Mouse (Mus musculus) forebrain, embryonic 11.5 days (tissue): ENCODE data around the gene Higd1b. TPM values are rescaled to one million over a fixed set of nuclear protein-coding genes. Genes with fewer than 3 reads are reported as not detected.

ENCODE experiments used
- ATAC-seq: fragments of 200-750 bp; cut with Nextera tagmentation; replicated peaks from 2 replicates; pipeline ENCODE4 v1.8.0; 2017; ENCODE audit warnings: moderate TSS enrichment; ENCODE audit not compliant: low FRiP score
- DNase-seq: peaks from one replicate; pipeline ENCODE4 v3.0.0-alpha.2; 2017; ENCODE audit warnings: low spot score
- H3K27ac ChIP-seq: fragments of 300-500 bp; sonication (generic); 2 replicates; pipeline ENCODE4 v1.5.1; 2014; ENCODE audit warnings: low read depth, low read length
- H3K27me3 ChIP-seq: fragments of 300-500 bp; sonication (generic); 2 replicates; pipeline ENCODE4 v1.6.1; 2014; ENCODE audit warnings: mild to moderate bottlenecking, low read length, mixed read lengths; ENCODE audit not compliant: control insufficient read depth, insufficient read depth
- H3K36me3 ChIP-seq: fragments of 300-500 bp; sonication (generic); 2 replicates; pipeline ENCODE4 v1.6.1; 2014; ENCODE audit warnings: mild to moderate bottlenecking, low read length, moderate library complexity, mixed read lengths; ENCODE audit not compliant: control insufficient read depth, insufficient read depth
- H3K4me1 ChIP-seq: fragments of 300-500 bp; sonication (generic); replicated peaks from 2 replicates; pipeline ENCODE4 v1.6.1; 2014; ENCODE audit warnings: low read length, mixed read lengths; ENCODE audit not compliant: control insufficient read depth, insufficient read depth
- H3K4me2 ChIP-seq: fragments of 300-500 bp; sonication (generic); 2 replicates; pipeline ENCODE4 v1.6.1; 2014; ENCODE audit warnings: low read depth, mild to moderate bottlenecking, low read length, moderate library complexity, mixed read lengths; ENCODE audit not compliant: severe bottlenecking
- H3K4me3 ChIP-seq: fragments of 300-500 bp; sonication (generic); 2 replicates; pipeline ENCODE4 v1.5.1; 2014; ENCODE audit warnings: low read depth, low read length
- H3K9ac ChIP-seq: fragments of 300-500 bp; sonication (generic); 2 replicates; pipeline ENCODE4 v1.6.1; 2014; ENCODE audit warnings: low read length
- H3K9me3 ChIP-seq: fragments of 300-500 bp; sonication (generic); 2 replicates; pipeline ENCODE4 v1.6.1; 2016; ENCODE audit warnings: low read length, mixed read lengths; ENCODE audit not compliant: control insufficient read depth
- WGBS: fragments of 180-500 bp; shearing (Covaris S2); extraction: QIAGEN DNeasy Blood & Tissue Kit; methylation state at CpG from one replicate; pipeline ENCODE4 v1.1.7; 2014; 5-methylcytosine and 5-hydroxymethylcytosine counted together
- polyA plus RNA-seq: library from polyadenylated mRNA; unstranded; fragments of >200 nt; fragmentation: Nextera tagmentation; extraction: Ambion mirVana; gene quantifications from 2 replicates; pipeline ENCODE4 v1.2.1, GENCODE M21; 2014

Higd1b gene
- polyA plus RNA-seq, 1 experiment from 2014 or later = not detected

- Histone ChIP-seq H3K4me1 (no peaks in the 10 kb centered on the region), H3K27me3 (no peaks in the 10 kb centered on the region), H3K9ac (no peak overlapping the region), H3K27ac (no peak overlapping the region), H3K36me3 (peaks cover 4% of the 10 kb centered on the region), H3K4me2 (no peak overlapping the region), H3K9me3 (no peaks in the 10 kb centered on the region), H3K4me3 (no peak overlapping the region)
- 71% methylated on average over 18 of the region's 18 CpGs for WGBS
- DNase-seq (no peak), ATAC-seq (no peak)
These were observed 2.9 kb upstream of the Higd1b start for GRCm38 (mm10) chr11:102832700-102833297.

- Histone ChIP-seq H3K4me1 (no peaks in the 10 kb centered on the region), H3K36me3 (peaks cover 12% of the 10 kb centered on the region), H3K4me2 (no peak overlapping the region), H3K27ac (no peak overlapping the region), H3K4me3 (no peak overlapping the region), H3K27me3 (no peaks in the 10 kb centered on the region), H3K9ac (no peak overlapping the region), H3K9me3 (no peaks in the 10 kb centered on the region)
- DNase-seq = no peak
- ATAC-seq = no peak
- WGBS = 90% methylated on average over 10 of the region's 10 CpGs
These were observed 1.4 kb upstream of the Higd1b start for GRCm38 (mm10) chr11:102834219-102834618.

GRCm38 (mm10) chr11:102836146-102836545 lies 497 bp downstream of the Higd1b start:
- H3K36me3 ChIP-seq = peaks cover 18% of the 10 kb centered on the region
- no peak overlapping the region for H3K27ac ChIP-seq
- no peaks in the 10 kb centered on the region for H3K9me3 ChIP-seq
- no peak overlapping the region for H3K4me3 ChIP-seq
- DNase-seq (no peak), ATAC-seq (no peak)
- H3K27me3 ChIP-seq = no peaks in the 10 kb centered on the region
- 91% methylated on average over 9 of the region's 9 CpGs for WGBS
- H3K4me2 ChIP-seq = no peak overlapping the region
- no peak overlapping the region for H3K9ac ChIP-seq
- H3K4me1 ChIP-seq = no peaks in the 10 kb centered on the region

- H3K4me3 ChIP-seq = no peak overlapping the region
- peaks cover 24% of the 10 kb centered on the region for H3K36me3 ChIP-seq
- H3K4me2 ChIP-seq = no peak overlapping the region
- WGBS = 93% methylated on average over 1 of the region's 1 CpGs
- ATAC-seq (no peak), DNase-seq (no peak)
- no peaks in the 10 kb centered on the region for H3K4me1 ChIP-seq
- H3K9me3 ChIP-seq = no peaks in the 10 kb centered on the region
- no peak overlapping the region for H3K27ac ChIP-seq
- H3K9ac ChIP-seq = no peak overlapping the region
- H3K27me3 ChIP-seq = no peaks in the 10 kb centered on the region
These were observed 1.7 kb downstream of the Higd1b start for GRCm38 (mm10) chr11:102837385-102837784.

- Histone ChIP-seq H3K4me1 (no peaks in the 10 kb centered on the region), H3K36me3 (peaks cover 24% of the 10 kb centered on the region), H3K4me3 (no peak overlapping the region), H3K27ac (no peak overlapping the region), H3K9ac (no peak overlapping the region), H3K27me3 (no peaks in the 10 kb centered on the region), H3K4me2 (no peak overlapping the region), H3K9me3 (no peaks in the 10 kb centered on the region)
- WGBS = 89% methylated on average over 2 of the region's 2 CpGs
- DNase-seq (no peak), ATAC-seq (no peak)
These were observed 2.5 kb downstream of the Higd1b start for GRCm38 (mm10) chr11:102838126-102838525.

GRCm38 (mm10) chr11:102838616-102839150 lies 3.0 kb downstream of the Higd1b start:
- H3K4me3 ChIP-seq = no peak overlapping the region
- H3K27me3 ChIP-seq = no peaks in the 10 kb centered on the region
- no peak overlapping the region for H3K9ac ChIP-seq
- H3K9me3 ChIP-seq = no peaks in the 10 kb centered on the region
- no peaks in the 10 kb centered on the region for H3K4me1 ChIP-seq
- no peak overlapping the region for H3K4me2 ChIP-seq
- H3K27ac ChIP-seq = no peak overlapping the region
- peaks cover 24% of the 10 kb centered on the region for H3K36me3 ChIP-seq
- DNase-seq (no peak), ATAC-seq (no peak)
- WGBS = 89% methylated on average over 9 of the region's 9 CpGs

GRCm38 (mm10) chr11:102845926-102846325 lies 10.3 kb downstream of the Higd1b start:
- H3K4me2 ChIP-seq = no peak overlapping the region
- ATAC-seq = no peak
- no peak for DNase-seq
- no peaks in the 10 kb centered on the region for H3K27me3 ChIP-seq
- H3K9ac ChIP-seq = no peak overlapping the region
- H3K27ac ChIP-seq = no peak overlapping the region
- no peaks in the 10 kb centered on the region for H3K9me3 ChIP-seq
- 90% methylated on average over 10 of the region's 10 CpGs for WGBS
- no peaks in the 10 kb centered on the region for H3K4me1 ChIP-seq
- H3K36me3 ChIP-seq = peaks cover 38% of the 10 kb centered on the region
- H3K4me3 ChIP-seq = no peak overlapping the region

- Histone ChIP-seq H3K4me2 (no peak overlapping the region), H3K27me3 (no peaks in the 10 kb centered on the region), H3K4me3 (no peak overlapping the region), H3K4me1 (no peaks in the 10 kb centered on the region), H3K9ac (no peak overlapping the region), H3K27ac (no peak overlapping the region), H3K36me3 (peaks cover 17% of the 10 kb centered on the region; the same call in 1 of the 2 replicates), H3K9me3 (no peaks in the 10 kb centered on the region)
- WGBS = 71% methylated on average over 5 of the region's 5 CpGs
- DNase-seq = peak; percentile 83
- 0 out of 2 replicates have a peak, but pooled peaks have one; percentile 30 for ATAC-seq
These were observed 16.2 kb downstream of the Higd1b start for GRCm38 (mm10) chr11:102851883-102852282.

GRCm38 (mm10) chr11:102853760-102854159 lies 18.1 kb downstream of the Higd1b start:
- peaks cover 12% of the 10 kb centered on the region; the same call in 1 of the 2 replicates for H3K36me3 ChIP-seq
- ATAC-seq = no peak

More at GRCm38 (mm10) chr11:102853760-102854159, 18.1 kb downstream of the Higd1b start:
- Histone ChIP-seq H3K4me2 (no peak overlapping the region), H3K4me3 (no peak overlapping the region), H3K9ac (no peak overlapping the region), H3K27me3 (no peaks in the 10 kb centered on the region), H3K27ac (no peak overlapping the region), H3K4me1 (no peaks in the 10 kb centered on the region), H3K9me3 (no peaks in the 10 kb centered on the region)
- DNase-seq = no peak
